Mouse (Mus musculus) ovary, postnatal 36 days (tissue): Measurements from ENCODE around the gene Rd3.

ENCODE experiments used
- DNase-seq: peaks from one replicate; pipeline ENCODE4 v3.0.0; 2022; ENCODE audit warnings: low spot score, mixed read lengths

Rd3 gene

GRCm38 (mm10) chr1:191963948-191964772 is 13.0 kb upstream of the Rd3 start:
- DNase-seq: peak; percentile 82

GRCm38 (mm10) chr1:191964773-191965481 is 12.2 kb upstream of the Rd3 start:
- DNase-seq: peak; percentile 59

- no peak for DNase-seq
These were observed 7.2 kb upstream of the Rd3 start for GRCm38 (mm10) chr1:191969939-191970338.

- no peak for DNase-seq
These were observed 2.4 kb upstream of the Rd3 start for GRCm38 (mm10) chr1:191974509-191975405.

- peak; percentile 36 for DNase-seq
These were observed 4.4 kb downstream of the Rd3 start for GRCm38 (mm10) chr1:191981426-191982102.

- no peak for DNase-seq
These were observed 9.7 kb downstream of the Rd3 start for GRCm38 (mm10) chr1:191986674-191987480.

- DNase-seq: no peak
These were observed 10.3 kb downstream of the Rd3 start for GRCm38 (mm10) chr1:191987481-191987769.

- DNase-seq: no peak
These were observed 11.5 kb downstream of the Rd3 start for GRCm38 (mm10) chr1:191988646-191989045.

GRCm38 (mm10) chr1:191989060-191989459 is 11.9 kb downstream of the Rd3 start:
- DNase-seq: no peak

- peak; percentile 94 for DNase-seq
These were observed 12.8 kb downstream of the Rd3 start for GRCm38 (mm10) chr1:191989994-191990393.

- DNase-seq: no peak
These were observed 15.0 kb downstream of the Rd3 start for GRCm38 (mm10) chr1:191992040-191992780.

- DNase-seq: no peak
These were observed 17.3 kb downstream of the Rd3 start for GRCm38 (mm10) chr1:191994476-191994875.

GRCm38 (mm10) chr1:191995488-191995887 is 18.3 kb downstream of the Rd3 start:
- DNase-seq: peak; percentile 35

- DNase-seq: no peak
These were observed 18.7 kb downstream of the Rd3 start for GRCm38 (mm10) chr1:191995916-191996315.

- no peak for DNase-seq
These were observed 19.5 kb downstream of the Rd3 start for GRCm38 (mm10) chr1:191996621-191997185.

- DNase-seq: no peak
These were observed 21.9 kb downstream of the Rd3 start for GRCm38 (mm10) chr1:191999022-191999421.
